Mouse (Mus musculus) testis, adult 2 months (tissue): ENCODE measurements at regions not wholly inside any gene's neighbourhood (a gene's known extent, or its start where the extent isn't known, plus 50 kb on each side); places are given as distances from the start of the nearest gene placed in this dataset.

Experiments used
- CTCF ChIP-seq: fragments of 200-500 bp; IDR thresholded peaks from 2 replicates; pipeline ENCODE4 v1.5.1; 2012; ENCODE audit warnings: low read depth, mild to moderate bottlenecking, inconsistent platforms, low read length, moderate library complexity; ENCODE audit not compliant: control insufficient read depth, insufficient read depth, insufficient replicate concordance
- POLR2A ChIP-seq: fragments of 200-500 bp; IDR thresholded peaks from 2 replicates; pipeline ENCODE4 v1.6.1; 2012; ENCODE audit warnings: low read depth, mild to moderate bottlenecking, inconsistent platforms, low read length, moderate library complexity; ENCODE audit not compliant: control insufficient read depth

DNA sequence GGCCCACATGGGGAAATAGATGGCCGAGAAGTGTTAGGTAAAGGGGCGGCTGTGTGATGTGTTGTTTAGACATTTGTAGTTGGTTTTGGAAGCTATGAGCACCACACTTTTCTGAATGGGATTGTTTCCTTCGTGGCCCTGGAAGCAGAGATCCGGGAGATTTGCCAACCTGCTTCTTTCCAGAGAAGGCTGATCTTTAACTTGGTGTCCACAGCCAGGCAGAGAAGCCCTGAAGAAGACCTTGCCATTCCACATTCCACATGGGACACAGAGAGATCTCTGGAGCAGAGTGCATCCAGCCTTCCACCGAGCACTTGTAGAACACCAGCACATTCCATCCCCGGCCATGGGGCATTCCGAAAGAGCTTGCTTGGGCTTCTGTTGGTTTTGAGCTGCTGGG, 70.2 kb downstream of the Bod1 start:
- TF ChIP-seq CTCF = no peak
- no peak for TF ChIP-seq POLR2A
